Mouse (Mus musculus): ENCODE results near the gene Vmp1.

The Vmp1 gene

GRCm38 (mm10) chr11:86584898-86585597 lies 98.6 kb downstream of the Vmp1 start:
- no peak for DNase-seq (ENCODE audit: low spot score)

GRCm38 (mm10) chr11:86583990-86584897 lies 99.4 kb downstream of the Vmp1 start:
- no peak for DNase-seq (ENCODE audit: low spot score)

- DNase-seq (ENCODE audit: low spot score), result no peak
These were observed 100.3 kb downstream of the Vmp1 start for GRCm38 (mm10) chr11:86583313-86583825.

- no peak for DNase-seq (ENCODE audit: low spot score)
These were observed 100.9 kb downstream of the Vmp1 start for GRCm38 (mm10) chr11:86582543-86583260.

- DNase-seq (ENCODE audit: low spot score), result no peak
These were observed 101.6 kb downstream of the Vmp1 start for GRCm38 (mm10) chr11:86581943-86582542.

GRCm38 (mm10) chr11:86581250-86581753 lies 102.3 kb downstream of the Vmp1 start:
- no peak for DNase-seq (ENCODE audit: low spot score)

- DNase-seq (ENCODE audit: low spot score), result no peak
These were observed 103.1 kb downstream of the Vmp1 start for GRCm38 (mm10) chr11:86580319-86581113.

GRCm38 (mm10) chr11:86579731-86580318 lies 103.8 kb downstream of the Vmp1 start:
- no peak for DNase-seq (ENCODE audit: low spot score)

- DNase-seq (ENCODE audit: low spot score), result no peak
These were observed 104.6 kb downstream of the Vmp1 start for GRCm38 (mm10) chr11:86578809-86579730.

- DNase-seq (ENCODE audit: low spot score), result no peak
These were observed 105.4 kb downstream of the Vmp1 start for GRCm38 (mm10) chr11:86578106-86578808.

GRCm38 (mm10) chr11:86577231-86577630 lies 106.4 kb downstream of the Vmp1 start:
- no peak for DNase-seq (ENCODE audit: low spot score)

- no peak for DNase-seq (ENCODE audit: low spot score)
These were observed 107.8 kb downstream of the Vmp1 start for GRCm38 (mm10) chr11:86575632-86576378.

- no peak for DNase-seq (ENCODE audit: low spot score)
These were observed 109.2 kb downstream of the Vmp1 start for GRCm38 (mm10) chr11:86574408-86574807.

- DNase-seq (ENCODE audit: low spot score), result no peak
These were observed 109.9 kb downstream of the Vmp1 start for GRCm38 (mm10) chr11:86573646-86574231.

GRCm38 (mm10) chr11:86572623-86573022 lies 111.0 kb downstream of the Vmp1 start:
- DNase-seq (ENCODE audit: low spot score), result no peak

- no peak for DNase-seq (ENCODE audit: low spot score)
These were observed 111.8 kb downstream of the Vmp1 start for GRCm38 (mm10) chr11:86571871-86572270.

GRCm38 (mm10) chr11:86571047-86571855 lies 112.4 kb downstream of the Vmp1 start:
- DNase-seq (ENCODE audit: low spot score), result no peak
